Mouse (Mus musculus) limb, embryonic 15.5 days (tissue): ENCODE results near the gene Stat5b. TPM values are rescaled to one million over a fixed set of nuclear protein-coding genes. Genes with fewer than 3 reads are reported as not detected.

Source experiments
- ATAC-seq: fragments of 200-750 bp; cut with Nextera tagmentation; 2 replicates; pipeline ENCODE4 v1.8.0; 2017; ENCODE audit warnings: low read depth, moderate TSS enrichment; ENCODE audit not compliant: insufficient number of reproducible peaks, low FRiP score, low TSS enrichment
- H3K27ac ChIP-seq: fragments of 300-500 bp; sonication (generic); 2 replicates; pipeline ENCODE4 v1.5.1; 2015; ENCODE audit warnings: moderate library complexity, mild to moderate bottlenecking, inconsistent platforms
- H3K27me3 ChIP-seq: fragments of 300-500 bp; sonication (generic); 2 replicates; pipeline ENCODE4 v1.6.1; 2015; ENCODE audit warnings: inconsistent platforms
- H3K36me3 ChIP-seq: fragments of 300-500 bp; sonication (generic); 2 replicates; pipeline ENCODE4 v1.6.1; 2015; ENCODE audit warnings: inconsistent platforms
- H3K4me1 ChIP-seq: fragments of 300-500 bp; sonication (generic); 2 replicates; pipeline ENCODE4 v1.6.1; 2015; ENCODE audit warnings: inconsistent platforms
- H3K4me2 ChIP-seq: fragments of 300-500 bp; sonication (generic); 2 replicates; pipeline ENCODE4 v1.6.1; 2015; ENCODE audit warnings: mild to moderate bottlenecking, inconsistent platforms
- H3K4me3 ChIP-seq: fragments of 300-500 bp; sonication (generic); 2 replicates; pipeline ENCODE4 v1.5.1; 2015; ENCODE audit warnings: mild to moderate bottlenecking, inconsistent platforms
- H3K9ac ChIP-seq: fragments of 300-500 bp; sonication (generic); 2 replicates; pipeline ENCODE4 v1.6.1; 2015; ENCODE audit warnings: inconsistent platforms
- H3K9me3 ChIP-seq: fragments of 300-500 bp; sonication (generic); 2 replicates; pipeline ENCODE4 v1.6.1; 2016; ENCODE audit warnings: inconsistent platforms
- WGBS: fragments of 180-500 bp; shearing (Covaris S2); methylation state at CpG from one replicate; pipeline ENCODE4 v1.1.7; 2015; 5-methylcytosine and 5-hydroxymethylcytosine counted together
- polyA plus RNA-seq: library from polyadenylated mRNA; unstranded; fragments of >200 nt; fragmentation: Nextera tagmentation; extraction: Ambion mirVana; gene quantifications from 2 replicates; pipeline ENCODE4 v1.2.1, GENCODE M21; 2015

Stat5b gene
- polyA plus RNA-seq, 1 experiment from 2014 or later: 23.4 TPM

GRCm38 (mm10) chr11:100754693-100755057 lies 95.8 kb downstream of the Stat5b start:
- no peaks in the 10 kb centered on the region for H3K9me3 ChIP-seq
- peaks cover 11% of the 10 kb centered on the region for H3K4me1 ChIP-seq

GRCm38 (mm10) chr11:100754021-100754692 lies 96.4 kb downstream of the Stat5b start:
- Histone ChIP-seq H3K27ac (no peak overlapping the region), H3K9ac (no peak overlapping the region), H3K4me2 (no peak overlapping the region), H3K4me3 (no peak overlapping the region), H3K9me3 (no peaks in the 10 kb centered on the region), H3K27me3 (peaks cover 35% of the 10 kb centered on the region), H3K4me1 (peaks cover 6% of the 10 kb centered on the region), H3K36me3 (no peaks in the 10 kb centered on the region)
- ATAC-seq: no peak
- 82% methylated on average over 12 of the region's 12 CpGs for WGBS

More at GRCm38 (mm10) chr11:100754693-100755057, 95.8 kb downstream of the Stat5b start:
- H3K36me3 ChIP-seq: no peaks in the 10 kb centered on the region
- H3K27ac ChIP-seq: no peak overlapping the region
- H3K27me3 ChIP-seq: peaks cover 36% of the 10 kb centered on the region
- H3K9ac ChIP-seq: no peak overlapping the region
- ATAC-seq: no peak
- H3K4me3 ChIP-seq: no peak overlapping the region
- 95% methylated on average over 3 of the region's 3 CpGs for WGBS
- no peak overlapping the region for H3K4me2 ChIP-seq

- no peaks in the 10 kb centered on the region for H3K9me3 ChIP-seq
- no peak overlapping the region for H3K4me3 ChIP-seq
- ATAC-seq: no peak
- H3K27me3 ChIP-seq: peaks cover 27% of the 10 kb centered on the region
- no peaks in the 10 kb centered on the region for H3K4me1 ChIP-seq
- no peaks in the 10 kb centered on the region for H3K36me3 ChIP-seq
- no peak overlapping the region for H3K27ac ChIP-seq
- no peak overlapping the region for H3K9ac ChIP-seq
- 28% methylated on average over 10 of the region's 10 CpGs for WGBS
- no peak overlapping the region for H3K4me2 ChIP-seq
Observed at GRCm38 (mm10) chr11:100752294-100752693, 98.2 kb downstream of the Stat5b start.

GRCm38 (mm10) chr11:100750127-100750526 lies 100.4 kb downstream of the Stat5b start:
- H3K4me2 ChIP-seq: no peak overlapping the region
- H3K27me3 ChIP-seq: peaks cover 30% of the 10 kb centered on the region
- no peak overlapping the region for H3K9ac ChIP-seq
- H3K4me1 ChIP-seq: no peaks in the 10 kb centered on the region
- H3K27ac ChIP-seq: no peak overlapping the region
- H3K9me3 ChIP-seq: no peaks in the 10 kb centered on the region
- no peaks in the 10 kb centered on the region for H3K36me3 ChIP-seq
- no peak for ATAC-seq
- H3K4me3 ChIP-seq: no peak overlapping the region
- WGBS: 86% methylated on average over 16 of the region's 16 CpGs

- no peak overlapping the region for H3K9ac ChIP-seq
- WGBS: 45% methylated on average over 25 of the region's 25 CpGs
- no peak for ATAC-seq
- no peak overlapping the region for H3K27ac ChIP-seq
- H3K4me2 ChIP-seq: no peak overlapping the region
- H3K4me3 ChIP-seq: no peak overlapping the region
- peaks cover 29% of the 10 kb centered on the region for H3K27me3 ChIP-seq
- no peaks in the 10 kb centered on the region for H3K9me3 ChIP-seq
- H3K4me1 ChIP-seq: no peaks in the 10 kb centered on the region
- no peaks in the 10 kb centered on the region for H3K36me3 ChIP-seq
Observed at GRCm38 (mm10) chr11:100749469-100749868, 101.1 kb downstream of the Stat5b start.

GRCm38 (mm10) chr11:100748620-100749019 lies 101.9 kb downstream of the Stat5b start:
- Histone ChIP-seq H3K4me3 (no peak overlapping the region), H3K4me2 (no peak overlapping the region), H3K9me3 (no peaks in the 10 kb centered on the region), H3K4me1 (no peaks in the 10 kb centered on the region), H3K27me3 (peaks cover 26% of the 10 kb centered on the region), H3K9ac (no peak overlapping the region), H3K27ac (no peak overlapping the region), H3K36me3 (no peaks in the 10 kb centered on the region)
- WGBS: 74% methylated on average over 4 of the region's 4 CpGs
- ATAC-seq: no peak

GRCm38 (mm10) chr11:100747114-100747513 lies 103.4 kb downstream of the Stat5b start:
- no peaks in the 10 kb centered on the region for H3K4me1 ChIP-seq
- H3K4me3 ChIP-seq: no peak overlapping the region
- H3K36me3 ChIP-seq: no peaks in the 10 kb centered on the region
- H3K9me3 ChIP-seq: no peaks in the 10 kb centered on the region
- ATAC-seq: no peak
- no peak overlapping the region for H3K9ac ChIP-seq
- H3K4me2 ChIP-seq: no peak overlapping the region
- peaks cover 22% of the 10 kb centered on the region for H3K27me3 ChIP-seq
- WGBS: 71% methylated on average over 5 of the region's 5 CpGs
- H3K27ac ChIP-seq: no peak overlapping the region

- 73% methylated on average over 10 of the region's 10 CpGs for WGBS
- Histone ChIP-seq H3K4me3 (no peak overlapping the region), H3K36me3 (no peaks in the 10 kb centered on the region), H3K9ac (no peak overlapping the region), H3K9me3 (no peaks in the 10 kb centered on the region), H3K4me2 (no peak overlapping the region), H3K27me3 (peaks cover 22% of the 10 kb centered on the region), H3K27ac (no peak overlapping the region), H3K4me1 (no peaks in the 10 kb centered on the region)
- ATAC-seq: no peak
Observed at GRCm38 (mm10) chr11:100746546-100746945, 104.0 kb downstream of the Stat5b start.

- H3K36me3 ChIP-seq: no peaks in the 10 kb centered on the region
- no peak for ATAC-seq
- no peaks in the 10 kb centered on the region for H3K4me1 ChIP-seq
- 12% methylated on average over 6 of the region's 6 CpGs for WGBS
- no peak overlapping the region for H3K4me2 ChIP-seq
- H3K9ac ChIP-seq: no peak overlapping the region
- peaks cover 20% of the 10 kb centered on the region for H3K27me3 ChIP-seq
- H3K4me3 ChIP-seq: no peak overlapping the region
- H3K27ac ChIP-seq: no peak overlapping the region
- H3K9me3 ChIP-seq: no peaks in the 10 kb centered on the region
Observed at GRCm38 (mm10) chr11:100745085-100745484, 105.4 kb downstream of the Stat5b start.

GRCm38 (mm10) chr11:100741348-100741747 lies 109.2 kb downstream of the Stat5b start:
- H3K4me2 ChIP-seq: no peak overlapping the region
- no peaks in the 10 kb centered on the region for H3K9me3 ChIP-seq
- H3K4me1 ChIP-seq: peaks cover 13% of the 10 kb centered on the region
- 71% methylated on average over 6 of the region's 6 CpGs for WGBS
- no peak overlapping the region for H3K4me3 ChIP-seq
- ATAC-seq: no peak
- no peak overlapping the region for H3K9ac ChIP-seq
- H3K27ac ChIP-seq: no peak overlapping the region
- H3K27me3 ChIP-seq: no peaks in the 10 kb centered on the region
- no peaks in the 10 kb centered on the region for H3K36me3 ChIP-seq

- peak overlapping the region; percentile 95 for H3K4me3 ChIP-seq
- H3K9ac ChIP-seq: peak overlapping the region; percentile 41; the same call in 1 of the 2 replicates
- peaks cover 20% of the 10 kb centered on the region for H3K4me1 ChIP-seq
- no peak overlapping the region for H3K27ac ChIP-seq
- 26% methylated on average over 5 of the region's 5 CpGs for WGBS
- peak overlapping the region; percentile 77 for H3K4me2 ChIP-seq
- H3K27me3 ChIP-seq: no peaks in the 10 kb centered on the region
- ATAC-seq: no peak
- H3K9me3 ChIP-seq: no peaks in the 10 kb centered on the region
- no peaks in the 10 kb centered on the region for H3K36me3 ChIP-seq
Observed at GRCm38 (mm10) chr11:100738749-100739148, 111.8 kb downstream of the Stat5b start.

- peak within 1 kb of the TSS; percentile 75 for H3K27ac ChIP-seq
- no peaks in the 10 kb centered on the region for H3K9me3 ChIP-seq
- peak within 1 kb of the TSS; percentile 77 for H3K4me2 ChIP-seq
- WGBS: under 1% methylated on average over 39 of the region's 39 CpGs
- peak within 1 kb of the TSS; percentile 95 for H3K9ac ChIP-seq
- H3K36me3 ChIP-seq: no peaks in the 10 kb centered on the region
- H3K4me1 ChIP-seq: peaks cover 20% of the 10 kb centered on the region
- H3K27me3 ChIP-seq: no peaks in the 10 kb centered on the region
- peak within 1 kb of the TSS; percentile 95 for H3K4me3 ChIP-seq
- ATAC-seq: peak; percentile 98
Observed at GRCm38 (mm10) chr11:100738066-100738604, 112.4 kb downstream of the Stat5b start, which contains the start of gene Rab5c. Rab5c (minus strand) TSS chr11:100738215.
